Mouse (Mus musculus): Measurements from ENCODE around the gene Zfp637. TPM values are rescaled to one million over a fixed set of nuclear protein-coding genes. Genes with fewer than 3 reads are reported as not detected.

Zfp637 gene
- total RNA-seq, 2 experiments from 2014 or later: 33.5 to 35.4 TPM

Other genes starting within 250 kb of the Zfp637 start
- under 1 TPM; 0.17 to 0.18 TPM for gene Zfp239, start 20.9 kb downstream of the Zfp637 start, total RNA-seq (2021)
- 100 to 1,000 TPM; 193 to 194 TPM for gene Hnrnpf, start 59.1 kb downstream of the Zfp637 start, total RNA-seq (2021)
- not detected for gene Fxyd4, start 96.5 kb downstream of the Zfp637 start, total RNA-seq (2021)
- under 1 TPM; 0.20 to 0.23 TPM for gene Rasgef1a, start 170.3 kb downstream of the Zfp637 start, total RNA-seq (2021)

Measured in heart, adult 18-20 months (tissue).